Mouse (Mus musculus) liver, embryonic 15.5 days (tissue): ENCODE data around the gene BC030500. TPM values are rescaled to one million over a fixed set of nuclear protein-coding genes. Genes with fewer than 3 reads are reported as not detected.
A peak's percentile ranks its signal among the peaks of the same experiment; 100 is the strongest.

ENCODE experiments used
- ATAC-seq: fragments of 200-750 bp; cut with Nextera tagmentation; 2 replicates; pipeline ENCODE4 v1.8.0; 2017; ENCODE audit warnings: moderate number of reproducible peaks, mild to moderate bottlenecking, moderate library complexity; ENCODE audit not compliant: insufficient read depth
- H3K27ac ChIP-seq: fragments of 300-500 bp; sonication (generic); replicated peaks from 2 replicates; pipeline ENCODE4 v1.5.1; 2015; ENCODE audit warnings: mild to moderate bottlenecking, inconsistent platforms
- H3K27me3 ChIP-seq: fragments of 300-500 bp; sonication (generic); 2 replicates; pipeline ENCODE4 v1.6.1; 2015; ENCODE audit warnings: mild to moderate bottlenecking, inconsistent platforms
- H3K36me3 ChIP-seq: fragments of 300-500 bp; sonication (generic); replicated peaks from 2 replicates; pipeline ENCODE4 v1.6.1; 2015; ENCODE audit warnings: moderate library complexity, mild to moderate bottlenecking, inconsistent platforms
- H3K4me1 ChIP-seq: fragments of 300-500 bp; sonication (generic); replicated peaks from 2 replicates; pipeline ENCODE4 v1.6.1; 2015; ENCODE audit warnings: inconsistent platforms
- H3K4me2 ChIP-seq: fragments of 300-500 bp; sonication (generic); 2 replicates; pipeline ENCODE4 v1.6.1; 2015; ENCODE audit warnings: moderate library complexity, mild to moderate bottlenecking, inconsistent platforms
- H3K4me3 ChIP-seq: fragments of 300-500 bp; sonication (generic); replicated peaks from 2 replicates; pipeline ENCODE4 v1.5.1; 2015; ENCODE audit warnings: mild to moderate bottlenecking, inconsistent platforms
- H3K9ac ChIP-seq: fragments of 300-500 bp; sonication (generic); 2 replicates; pipeline ENCODE4 v1.6.1; 2015; ENCODE audit warnings: moderate library complexity, mild to moderate bottlenecking, inconsistent platforms
- H3K9me3 ChIP-seq: fragments of 300-500 bp; sonication (generic); replicated peaks from 2 replicates; pipeline ENCODE4 v1.6.1; 2016; ENCODE audit warnings: inconsistent platforms
- WGBS: fragments of 180-500 bp; shearing (Covaris S2); methylation state at CpG from one replicate; pipeline ENCODE4 v1.1.7; 2015; ENCODE audit warnings: mixed read lengths; ENCODE audit not compliant: insufficient replicate concordance; 5-methylcytosine and 5-hydroxymethylcytosine counted together
- polyA plus RNA-seq: library from polyadenylated mRNA; unstranded; fragments of >200 nt; fragmentation: Nextera tagmentation; extraction: Ambion mirVana; gene quantifications from 2 replicates; pipeline ENCODE4 v1.2.1, GENCODE M21; 2015

BC030500 gene
- not detected in 2 replicates for polyA plus RNA-seq

GRCm38 (mm10) chr8:58911677-58912076, at the start of gene BC030500:
Gene BC030500, plus strand, starts transcription at chr8:58911755.
- H3K27ac ChIP-seq = no peak within 1 kb of the TSS
- ATAC-seq = no peak
- no peak within 1 kb of the TSS for H3K9ac ChIP-seq
- WGBS = 9% methylated on average over 14 of the region's 14 CpGs
- no peaks in the 10 kb centered on the region for H3K36me3 ChIP-seq
- no peaks in the 10 kb centered on the region for H3K9me3 ChIP-seq
- H3K27me3 ChIP-seq = peaks cover 28% of the 10 kb centered on the region
- H3K4me1 ChIP-seq = no peaks in the 10 kb centered on the region
- peak within 1 kb of the TSS; percentile 29 for H3K4me3 ChIP-seq
- H3K4me2 ChIP-seq = peak within 1 kb of the TSS; percentile 56

GRCm38 (mm10) chr8:58886405-58886804, 25.1 kb upstream of the BC030500 start:
- Histone ChIP-seq H3K4me1 (no peaks in the 10 kb centered on the region), H3K9me3 (no peaks in the 10 kb centered on the region), H3K27ac (no peak overlapping the region), H3K9ac (no peak overlapping the region), H3K27me3 (no peaks in the 10 kb centered on the region), H3K36me3 (no peaks in the 10 kb centered on the region), H3K4me3 (no peak overlapping the region), H3K4me2 (no peak overlapping the region)
- whole genome bisulfite sequencing = 9% methylated on average over 1 of the region's 1 CpGs
- ATAC-seq = no peak

- Histone ChIP-seq H3K36me3 (no peaks in the 10 kb centered on the region), H3K9ac (no peak overlapping the region), H3K4me1 (no peaks in the 10 kb centered on the region), H3K27ac (no peak overlapping the region), H3K27me3 (no peaks in the 10 kb centered on the region), H3K4me2 (no peak overlapping the region), H3K9me3 (no peaks in the 10 kb centered on the region), H3K4me3 (no peak overlapping the region)
- WGBS = 78% methylated on average over 3 of the region's 3 CpGs
- ATAC-seq = no peak
Measured at GRCm38 (mm10) chr8:58890591-58890990, 21.0 kb upstream of the BC030500 start.

- H3K9me3 ChIP-seq = no peaks in the 10 kb centered on the region
- H3K36me3 ChIP-seq = no peaks in the 10 kb centered on the region
- H3K27me3 ChIP-seq = no peaks in the 10 kb centered on the region
- no peak for ATAC-seq
- no peak overlapping the region for H3K4me3 ChIP-seq
- H3K27ac ChIP-seq = no peak overlapping the region
- WGBS = 66% methylated on average over 6 of the region's 6 CpGs
- no peak overlapping the region for H3K4me2 ChIP-seq
- no peaks in the 10 kb centered on the region for H3K4me1 ChIP-seq
- no peak overlapping the region for H3K9ac ChIP-seq
Measured at GRCm38 (mm10) chr8:58895960-58896359, 15.6 kb upstream of the BC030500 start.

- no peak for ATAC-seq
- Histone ChIP-seq H3K4me2 (no peak overlapping the region), H3K36me3 (no peaks in the 10 kb centered on the region), H3K27ac (no peak overlapping the region), H3K9ac (no peak overlapping the region), H3K27me3 (no peaks in the 10 kb centered on the region), H3K9me3 (no peaks in the 10 kb centered on the region), H3K4me3 (no peak overlapping the region), H3K4me1 (no peaks in the 10 kb centered on the region)
- 32% methylated on average over 2 of the region's 2 CpGs for WGBS
Measured at GRCm38 (mm10) chr8:58904465-58904864, 7.1 kb upstream of the BC030500 start.

- H3K9ac ChIP-seq = no peak within 1 kb of the TSS
Measured at GRCm38 (mm10) chr8:58912196-58912839, 763 bp downstream of the BC030500 start, which contains the start of gene Galntl6. Gene Galntl6, minus strand, starts transcription at chr8:58912640.

GRCm38 (mm10) chr8:58912840-58913639, 1.5 kb downstream of the BC030500 start:
- Histone ChIP-seq H3K4me3 (peak overlapping the region; percentile 29), H3K4me2 (peak overlapping the region; percentile 56), H3K27me3 (peaks cover 28% of the 10 kb centered on the region), H3K4me1 (no peaks in the 10 kb centered on the region), H3K27ac (no peak overlapping the region), H3K9me3 (no peaks in the 10 kb centered on the region), H3K36me3 (no peaks in the 10 kb centered on the region), H3K9ac (no peak overlapping the region)
- WGBS = 3% methylated on average over 30 of the region's 30 CpGs
- ATAC-seq = no peak

More at GRCm38 (mm10) chr8:58912196-58912839, 763 bp downstream of the BC030500 start, which contains the start of gene Galntl6:
- no peak within 1 kb of the TSS for H3K27ac ChIP-seq
- peak within 1 kb of the TSS; percentile 56 for H3K4me2 ChIP-seq
- H3K9me3 ChIP-seq = no peaks in the 10 kb centered on the region
- peaks cover 28% of the 10 kb centered on the region for H3K27me3 ChIP-seq
- peak within 1 kb of the TSS; percentile 29 for H3K4me3 ChIP-seq
- H3K4me1 ChIP-seq = no peaks in the 10 kb centered on the region
- no peak for ATAC-seq
- H3K36me3 ChIP-seq = no peaks in the 10 kb centered on the region
- under 1% methylated on average over 37 of the region's 37 CpGs for WGBS

GRCm38 (mm10) chr8:58913640-58913968, 2.0 kb downstream of the BC030500 start:
- H3K36me3 ChIP-seq = no peaks in the 10 kb centered on the region
- no peak overlapping the region for H3K9ac ChIP-seq
- peaks cover 28% of the 10 kb centered on the region for H3K27me3 ChIP-seq
- H3K4me3 ChIP-seq = no peak overlapping the region
- no peak overlapping the region for H3K27ac ChIP-seq
- no peak overlapping the region for H3K4me2 ChIP-seq
- no peak for ATAC-seq
- H3K4me1 ChIP-seq = no peaks in the 10 kb centered on the region
- no peaks in the 10 kb centered on the region for H3K9me3 ChIP-seq
- WGBS = 51% methylated on average over 2 of the region's 3 CpGs

GRCm38 (mm10) chr8:58915142-58915541, 3.6 kb downstream of the BC030500 start:
- H3K4me3 ChIP-seq = no peak overlapping the region
- H3K27me3 ChIP-seq = peaks cover 28% of the 10 kb centered on the region
- H3K27ac ChIP-seq = no peak overlapping the region
- H3K36me3 ChIP-seq = no peaks in the 10 kb centered on the region
- H3K4me1 ChIP-seq = no peaks in the 10 kb centered on the region
- no peaks in the 10 kb centered on the region for H3K9me3 ChIP-seq
- 41% methylated on average over 2 of the region's 2 CpGs for WGBS
- no peak overlapping the region for H3K9ac ChIP-seq
- no peak for ATAC-seq
- H3K4me2 ChIP-seq = no peak overlapping the region

- Histone ChIP-seq H3K27me3 (no peaks in the 10 kb centered on the region), H3K36me3 (no peaks in the 10 kb centered on the region), H3K4me3 (no peak overlapping the region), H3K27ac (no peak overlapping the region), H3K9me3 (no peaks in the 10 kb centered on the region), H3K9ac (no peak overlapping the region), H3K4me2 (no peak overlapping the region), H3K4me1 (no peaks in the 10 kb centered on the region)
- ATAC-seq = no peak
- 65% methylated on average over 1 of the region's 1 CpGs for WGBS
Measured at GRCm38 (mm10) chr8:58931066-58931465, 19.5 kb downstream of the BC030500 start.

- Histone ChIP-seq H3K4me3 (no peak overlapping the region), H3K27ac (no peak overlapping the region), H3K36me3 (no peaks in the 10 kb centered on the region), H3K9ac (no peak overlapping the region), H3K4me1 (no peaks in the 10 kb centered on the region), H3K9me3 (no peaks in the 10 kb centered on the region), H3K27me3 (no peaks in the 10 kb centered on the region), H3K4me2 (no peak overlapping the region)
- 60% methylated on average over 4 of the region's 4 CpGs for WGBS
- ATAC-seq = no peak
Measured at GRCm38 (mm10) chr8:58943773-58944172, 32.2 kb downstream of the BC030500 start.
